Mouse (Mus musculus) ES-E14 (cell line): ENCODE results near the gene Ubiad1.

Experiments
- CHD2 ChIP-seq: IDR thresholded peaks from 2 replicates; pipeline ENCODE4 v1.6.1; 2014; ENCODE audit warnings: mild to moderate bottlenecking, low read depth, low read length, inconsistent platforms
- HCFC1 ChIP-seq: IDR thresholded peaks from 2 replicates; pipeline ENCODE4 v1.6.1; 2012; ENCODE audit warnings: low read length, inconsistent platforms, borderline replicate concordance; ENCODE audit not compliant: insufficient read depth
- MAFK ChIP-seq: IDR thresholded peaks from 2 replicates; pipeline ENCODE4 v1.6.1; 2014; ENCODE audit warnings: mild to moderate bottlenecking, low read depth, low read length, inconsistent platforms; ENCODE audit not compliant: insufficient read depth
- ZC3H11A ChIP-seq: IDR thresholded peaks from 2 replicates; pipeline ENCODE4 v1.6.1; 2012; ENCODE audit warnings: low read depth, mild to moderate bottlenecking, inconsistent platforms, low read length, borderline replicate concordance
- ZNF384 ChIP-seq: IDR thresholded peaks from 2 replicates; pipeline ENCODE4 v1.6.1; 2012; ENCODE audit warnings: low read depth, low read length, inconsistent platforms

DNA sequence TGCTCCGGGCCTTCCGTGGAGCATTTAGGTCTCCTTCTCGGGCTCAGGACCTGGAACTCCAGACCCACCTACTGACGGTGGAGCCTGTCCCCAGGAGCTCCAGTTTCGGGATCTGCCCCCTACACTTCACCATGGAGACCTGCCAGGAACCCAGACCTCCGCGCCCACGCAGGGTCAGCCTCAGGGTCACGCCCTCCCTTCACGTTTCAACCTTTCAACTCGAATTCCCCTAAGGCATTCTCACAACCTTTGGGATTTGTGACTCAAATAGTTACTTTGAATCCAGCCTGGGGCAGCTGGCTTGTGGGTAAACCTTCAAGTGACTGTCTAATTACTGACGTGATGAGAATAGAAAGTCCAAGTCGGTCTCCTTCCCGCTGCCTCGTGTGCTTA is 4.3 kb upstream of the Ubiad1 start:
- TF ChIP-seq ZC3H11A (no peak), MAFK (no peak), CHD2 (no peak), HCFC1 (no peak), ZNF384 (no peak)
